Mouse (Mus musculus) adrenal gland, adult (tissue): Measurements from ENCODE around the gene Gfpt2.

ENCODE experiments used
- DNase-seq, 2 experiments: peaks; one replicate each; pipeline ENCODE4 v3.0.0; 2022 to 2023; ENCODE audit warnings: low spot score in 1 of 2; ENCODE audit not compliant: inconsistent age in 2 of 2

Gene Gfpt2

DNA sequence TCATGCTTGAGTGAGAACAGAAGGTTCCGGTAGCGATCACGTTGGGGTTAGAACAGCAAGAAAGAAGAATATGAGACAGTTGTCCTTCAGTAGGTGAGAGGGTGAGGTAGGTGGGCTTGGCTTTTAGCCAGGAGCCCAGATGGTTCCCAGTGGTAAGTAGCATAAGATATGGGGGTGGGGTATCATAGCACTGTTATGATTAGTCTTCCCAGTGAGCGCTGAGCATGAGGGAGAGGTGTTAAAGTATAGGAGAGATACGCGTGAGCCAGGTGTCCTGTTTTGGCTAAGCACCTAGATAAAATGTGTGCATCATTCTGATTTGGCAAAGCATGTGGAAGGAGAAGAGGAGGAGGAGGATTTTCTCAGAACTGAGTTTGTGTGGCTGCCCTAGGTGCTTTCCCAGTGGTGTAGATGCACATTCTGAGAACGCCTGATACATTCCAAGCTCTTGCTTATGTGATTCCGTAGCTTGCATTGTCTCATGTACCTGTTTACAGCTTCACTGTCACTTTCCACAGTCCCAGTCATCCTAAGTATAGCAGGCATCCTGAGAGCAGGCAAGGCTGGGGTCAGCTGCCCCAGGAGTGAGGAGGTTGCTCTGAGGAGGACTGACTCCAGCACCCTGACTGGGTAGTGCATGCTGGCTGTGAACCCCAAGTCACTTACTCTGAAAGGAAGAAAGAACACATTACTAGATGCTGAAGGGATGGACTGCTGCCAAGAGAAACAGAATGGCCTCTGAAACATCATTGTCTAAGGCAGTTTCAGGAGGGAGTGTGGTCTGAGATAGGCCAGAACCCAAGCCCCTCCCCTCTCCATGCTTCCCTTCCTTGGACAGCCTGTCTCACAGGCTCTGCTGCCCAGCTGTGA is 83.2 kb downstream of the Gfpt2 start:
- DNase-seq, result no peak

GRCm38 (mm10) chr11:49879950-49880642 is 86.1 kb downstream of the Gfpt2 start:
- DNase-seq, result no peak

- DNase-seq, result no peak
These were observed 89.4 kb downstream of the Gfpt2 start for GRCm38 (mm10) chr11:49883394-49883793.
